Mouse (Mus musculus) CD4-positive helper T cell, adult 2 months (primary cell): ENCODE data around the gene Wdr64.

ENCODE experiments used
- DNase-seq: peaks from one replicate; pipeline ENCODE4 v3.0.0-alpha.2; 2012; ENCODE audit warnings: low read depth, missing footprints, low spot score

The Wdr64 gene

DNA sequence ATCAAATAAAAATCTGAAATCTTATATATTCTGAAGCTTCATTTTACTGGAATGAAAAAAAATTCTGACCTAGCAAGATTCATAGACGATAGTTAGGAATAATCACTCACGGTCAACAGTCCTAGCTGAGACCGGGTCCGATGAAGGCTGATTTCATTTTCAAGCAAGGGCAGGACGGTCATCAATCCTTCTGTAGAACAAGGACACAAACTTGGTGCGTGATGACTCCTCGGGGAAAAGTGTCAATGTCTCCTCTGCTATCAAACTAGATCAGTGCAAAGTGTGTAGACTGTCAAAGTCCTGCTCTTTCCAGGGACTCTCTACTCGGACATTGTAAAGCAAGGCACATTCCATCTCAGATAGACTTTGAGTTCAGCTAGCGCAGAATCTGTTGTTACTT is 18.4 kb downstream of the Wdr64 start:
- DNase-seq, result no peak

DNA sequence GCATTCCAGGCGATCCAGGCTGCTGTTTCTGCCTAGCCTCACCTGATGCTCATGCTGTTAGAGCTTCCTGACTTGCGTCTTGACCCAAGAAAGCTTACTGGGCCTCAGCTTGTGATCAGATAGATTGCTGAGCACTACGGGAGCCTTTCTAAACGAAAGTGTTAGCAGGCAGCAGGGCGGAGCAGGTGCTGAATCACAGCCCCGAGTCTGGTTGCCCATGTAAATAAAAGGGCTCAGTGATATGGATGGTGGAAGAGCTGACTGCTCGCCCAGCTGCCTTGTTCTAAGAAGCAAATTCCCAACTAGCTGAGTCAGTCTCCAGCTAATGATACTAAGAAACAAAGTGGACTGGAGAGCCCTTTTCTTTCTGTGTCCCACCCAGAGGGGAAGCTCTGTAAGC is 27.4 kb downstream of the Wdr64 start:
- no peak for DNase-seq

DNA sequence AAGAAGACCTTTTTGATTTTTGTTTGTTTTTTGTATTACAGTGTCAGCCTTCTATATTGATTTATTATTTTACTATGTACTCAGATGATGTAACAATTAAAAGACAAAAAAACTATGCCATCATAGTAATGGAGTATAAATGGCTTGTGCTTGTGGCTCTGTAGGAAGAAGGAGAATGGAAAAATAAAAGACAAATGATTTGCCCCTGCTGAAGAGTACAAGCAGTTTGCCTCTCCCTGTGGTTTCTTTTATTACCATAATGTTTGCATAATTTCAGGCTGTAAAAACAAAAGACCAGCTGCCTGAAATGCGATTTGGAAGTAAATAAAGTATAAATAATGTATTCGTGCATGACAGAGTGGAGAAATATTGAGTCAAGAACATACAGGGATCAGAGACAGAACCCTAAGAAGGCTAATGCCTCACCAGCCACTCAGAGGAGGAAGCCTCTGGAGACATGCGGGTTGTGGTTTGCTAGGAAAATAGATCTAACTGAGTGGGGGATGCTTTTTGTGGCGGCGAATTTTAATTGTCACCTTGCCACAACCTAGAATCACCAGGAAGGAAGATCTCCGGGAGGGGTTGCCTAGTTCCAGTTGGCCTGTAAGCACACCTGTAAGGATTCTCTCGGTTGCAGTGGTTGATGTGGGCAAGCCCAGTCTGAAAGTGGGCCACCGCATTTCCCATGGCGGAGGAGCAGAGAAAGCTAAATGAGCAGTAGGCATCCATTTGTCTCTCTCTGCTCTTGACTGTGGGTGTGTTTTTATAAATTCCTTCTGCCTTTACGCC is 56.4 kb downstream of the Wdr64 start:
- no peak for DNase-seq

DNA sequence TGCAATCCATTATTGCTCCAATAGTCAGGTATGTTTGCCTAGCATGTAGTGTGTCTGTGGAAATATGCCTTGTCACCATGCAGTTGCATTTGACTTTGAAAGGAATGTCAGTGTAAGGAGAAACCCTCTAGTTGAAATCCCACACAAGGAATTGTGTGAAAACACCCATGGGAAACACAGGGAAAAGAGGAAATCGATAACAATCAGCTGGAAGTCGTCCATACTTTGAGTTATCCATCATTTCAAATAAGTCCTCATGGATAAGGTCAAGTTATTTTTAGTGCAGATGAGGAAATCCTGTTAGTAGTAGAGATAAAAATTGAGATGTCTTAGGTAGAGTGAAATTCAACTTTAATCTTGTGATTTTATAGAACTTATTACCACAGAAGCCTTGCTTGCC is 96.3 kb downstream of the Wdr64 start:
- no peak for DNase-seq

DNA sequence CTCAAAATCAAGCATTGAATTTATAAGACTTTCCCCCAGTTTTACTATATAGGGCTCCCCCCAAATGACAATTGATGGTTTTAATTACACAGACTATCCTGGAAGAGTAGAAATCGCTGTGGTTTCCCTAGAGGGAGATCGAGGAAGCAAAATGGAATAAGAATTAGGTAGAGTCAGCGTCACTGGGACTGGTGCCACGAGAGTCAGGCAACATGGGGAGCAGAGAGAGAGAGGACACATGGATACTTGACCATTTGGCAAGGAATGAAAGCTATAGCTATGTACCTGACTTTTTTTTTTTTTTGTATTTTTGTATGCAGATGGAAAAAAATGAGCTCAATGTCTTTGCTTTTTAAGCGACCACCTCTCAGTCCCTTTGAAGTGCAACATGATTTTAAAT is 110.0 kb downstream of the Wdr64 start:
- no peak for DNase-seq

DNA sequence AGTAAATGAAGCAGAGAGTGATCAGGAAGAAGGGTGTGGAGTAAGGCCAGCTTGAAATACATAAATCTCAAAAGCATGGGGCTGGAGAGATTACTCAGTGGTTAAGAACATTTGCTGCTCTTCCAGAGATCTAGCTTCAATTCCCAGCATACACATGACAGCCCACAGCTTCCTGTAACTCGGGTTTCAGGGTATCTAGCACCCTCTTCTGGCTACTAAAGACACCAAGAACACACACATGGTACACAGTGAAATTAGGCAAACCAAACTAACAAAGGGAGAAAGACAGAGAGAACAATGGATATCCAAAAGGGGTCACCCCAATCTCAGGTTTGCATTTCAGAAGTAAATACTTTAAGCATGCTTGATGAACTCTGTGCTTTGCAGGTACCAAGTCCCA is 113.2 kb downstream of the Wdr64 start:
- no peak for DNase-seq

DNA sequence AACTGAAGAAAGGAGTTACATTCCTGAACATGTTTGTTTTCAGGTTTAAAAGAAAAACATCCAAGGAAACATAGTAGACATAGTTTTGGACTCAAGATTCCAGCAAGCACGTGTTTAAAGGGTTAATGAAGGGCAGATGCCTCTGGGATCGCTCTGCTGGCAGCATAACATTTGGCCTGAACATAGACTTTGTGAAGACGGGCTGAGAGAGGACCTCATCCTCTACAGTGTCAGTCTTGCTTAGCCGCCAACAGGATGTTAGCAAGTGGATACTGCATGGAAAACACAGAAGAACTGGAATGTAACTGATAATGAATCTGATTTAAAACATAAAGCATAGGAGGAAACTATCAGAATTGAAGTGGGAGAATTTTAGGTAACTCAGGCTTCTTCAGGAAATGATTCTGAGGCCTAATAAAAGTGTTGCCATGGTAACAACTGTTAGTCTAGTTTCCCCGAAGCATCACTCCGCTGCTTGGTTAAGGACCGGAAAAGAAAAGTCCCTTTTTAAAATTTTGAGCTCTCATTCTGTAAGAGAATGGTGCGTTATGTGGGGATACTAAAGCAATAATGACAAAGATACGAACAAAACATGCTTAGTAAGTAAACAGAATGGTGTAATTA is 125.5 kb downstream of the Wdr64 start:
- DNase-seq, result no peak

DNA sequence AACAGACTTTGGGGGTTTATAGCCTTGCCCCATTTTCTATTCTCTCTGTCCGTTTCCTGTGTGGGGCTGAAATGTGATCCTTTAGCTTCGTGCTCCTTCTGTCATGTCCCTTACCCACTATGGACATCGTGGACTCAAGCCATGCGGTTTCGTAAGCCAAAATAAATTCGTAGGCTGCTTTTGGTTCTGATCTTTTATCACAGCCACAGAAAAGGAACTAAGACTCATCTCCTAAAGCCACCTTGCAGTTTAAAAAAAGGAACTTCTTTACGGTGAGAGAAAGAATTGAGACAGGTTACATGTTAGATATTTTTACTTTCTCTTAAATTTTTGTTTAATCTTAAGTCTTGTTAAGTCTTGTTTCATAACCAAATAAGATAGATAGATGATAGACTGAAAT is 130.1 kb downstream of the Wdr64 start:
- no peak for DNase-seq

DNA sequence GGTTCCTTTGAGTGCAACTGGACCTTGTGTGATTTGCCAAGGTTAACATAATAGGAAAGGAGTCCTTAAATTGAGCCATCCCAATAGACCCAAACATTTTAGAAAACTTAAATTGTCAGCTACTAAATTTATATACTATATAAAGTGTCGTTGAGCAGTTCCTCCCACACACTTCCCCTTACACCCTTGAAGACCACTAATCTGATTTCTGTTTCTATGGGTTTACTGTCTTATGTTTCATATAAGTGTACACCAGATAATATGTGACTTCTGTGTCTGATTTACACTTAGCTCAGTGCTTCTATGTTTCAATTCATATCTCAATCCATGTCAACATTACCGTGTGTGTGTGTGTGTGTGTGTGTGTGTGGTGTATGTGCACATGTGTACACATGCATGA is 130.8 kb downstream of the Wdr64 start:
- no peak for DNase-seq

DNA sequence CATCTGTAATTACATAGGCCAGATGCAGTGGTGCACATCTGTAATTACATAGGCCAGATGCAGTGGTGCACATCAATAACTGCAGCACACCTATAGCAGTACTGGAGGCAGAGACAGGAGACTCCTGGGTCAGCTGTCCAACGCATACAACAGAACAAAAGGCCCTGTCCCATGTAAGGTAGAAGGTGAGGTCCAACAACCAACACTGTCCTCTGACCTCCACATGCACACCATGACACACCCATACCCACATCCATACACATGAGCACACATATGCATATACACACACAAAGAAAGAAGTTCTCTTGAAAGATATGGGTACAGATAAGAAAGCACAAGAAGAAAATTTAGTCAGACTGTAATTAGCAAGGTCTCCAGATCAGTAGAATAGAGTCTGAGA is 157.1 kb downstream of the Wdr64 start:
- DNase-seq, result no peak
